Mouse (Mus musculus) heart, postnatal 25 days (tissue): ENCODE measurements around the gene Pbld2. TPM values are rescaled to one million over a fixed set of nuclear protein-coding genes. Genes with fewer than 3 reads are reported as not detected.

Experiments used
- DNase-seq: peaks from one replicate; pipeline ENCODE4 v3.0.0; 2022; ENCODE audit warnings: low spot score
- intact Hi-C: fragments of 180-260 bp; cut with DNase I; formaldehyde crosslinking; loops from one replicate; pipeline ENCODE4 v1.15.1; 2025
- total RNA-seq, 2 experiments: library from RNA; stranded (reverse); gene quantifications; 2 replicates each; pipeline ENCODE4 v1.2.3; 2021

Gene Pbld2
- total RNA-seq, 2 experiments from 2014 or later = 7.0 to 8.0 TPM

DNA sequence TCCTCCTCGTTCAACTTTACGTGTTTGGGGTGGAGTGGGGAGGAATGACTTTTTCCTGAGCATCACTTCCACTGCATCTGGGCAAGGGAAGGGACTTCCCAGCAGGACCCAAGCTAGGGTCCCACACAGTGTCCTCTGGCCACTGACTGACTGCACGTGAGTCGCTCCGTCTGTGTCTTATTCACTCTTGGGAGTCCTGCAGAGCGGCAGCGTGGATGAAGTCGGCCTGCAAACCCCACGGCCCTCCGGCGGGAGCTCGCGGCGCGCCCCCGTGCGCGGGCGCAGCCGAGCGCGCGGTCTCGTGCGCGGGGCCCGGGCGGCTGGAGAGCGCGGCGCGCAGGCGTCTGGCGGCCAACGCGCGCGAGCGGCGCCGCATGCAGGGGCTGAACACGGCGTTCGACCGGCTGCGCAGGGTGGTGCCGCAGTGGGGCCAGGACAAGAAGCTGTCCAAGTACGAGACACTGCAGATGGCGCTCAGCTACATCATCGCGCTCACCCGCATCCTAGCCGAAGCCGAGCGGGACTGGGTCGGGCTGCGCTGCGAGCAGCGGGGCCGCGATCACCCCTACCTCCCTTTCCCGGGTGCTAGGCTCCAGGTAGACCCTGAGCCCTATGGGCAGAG lies 75.9 kb downstream of the Pbld2 start:
- DNase-seq = no peak

GRCm38 (mm10) chr10:63100657-63101056 lies 76.5 kb downstream of the Pbld2 start:
- intact Hi-C loops = no loop called here
- DNase-seq = no peak

More for the DNA sequence above, 75.9 kb downstream of the Pbld2 start:
- intact Hi-C loops = no loop called here

Other genes starting within 250 kb of the Pbld2 start
- 10 to 100 TPM; 48.4 to 56.3 TPM for gene Ccar1, start 232.0 kb upstream of the Pbld2 start, total RNA-seq
- gene Tet1, start 115.3 kb upstream of the Pbld2 start, total RNA-seq = 10 to 100 TPM; 11.0 to 12.7 TPM
- 10 to 100 TPM; 23.0 to 23.2 TPM for gene Slc25a16, start 103.7 kb upstream of the Pbld2 start, total RNA-seq
- gene Dna2, start 77.3 kb upstream of the Pbld2 start, total RNA-seq = under 1 TPM; 0.75 TPM
- 10 to 100 TPM in 1 of 2 experiments, 1 to 10 TPM in 1; 9.7 to 10.9 TPM for gene Rufy2, start 44.1 kb upstream of the Pbld2 start, total RNA-seq
- gene Hnrnph3, start 98 bp upstream of the Pbld2 start, total RNA-seq = 10 to 100 TPM; 30.7 to 32.3 TPM
- gene Pbld1, start 35.8 kb downstream of the Pbld2 start, total RNA-seq = 1 to 10 TPM; 1.1 to 1.4 TPM
- not detected for gene Atoh7, start 75.3 kb downstream of the Pbld2 start, total RNA-seq
- gene Mypn, start 179.6 kb downstream of the Pbld2 start, total RNA-seq = 100 to 1,000 TPM; 101 to 108 TPM
- 10 to 100 TPM; 31.4 to 34.6 TPM for gene Herc4, start 219.5 kb downstream of the Pbld2 start, total RNA-seq